Mouse (Mus musculus): Measurements from ENCODE around the gene Grk6.

GRCm38 (mm10) chr13:55429226-55429888 lies 15.5 kb upstream of the Grk6 start:
- TF ChIP-seq GATA1 (IDR thresholded peaks at IDR 0.05; ENCODE audit: low read length), result no peak
- no peak for TF ChIP-seq TAL1 (IDR thresholded peaks at IDR 0.05; ENCODE audit: low read length)
